Mouse (Mus musculus) myocyte (in vitro differentiated cells): ENCODE results near the gene Slc20a1. TPM values are rescaled to one million over a fixed set of nuclear protein-coding genes. Genes with fewer than 3 reads are reported as not detected.

Experiments
- H3K27me3 ChIP-seq: one replicate; pipeline ENCODE4 v1.6.1; 2011; ENCODE audit not compliant: control insufficient read depth, insufficient read depth, insufficient read length
- H3K36me3 ChIP-seq: one replicate; pipeline ENCODE4 v1.6.1; 2011; ENCODE audit not compliant: control insufficient read depth, insufficient read depth
- H3K4me2 ChIP-seq: one replicate; pipeline ENCODE4 v1.6.1; 2011; ENCODE audit warnings: low read depth, control low read depth
- H3K4me3 ChIP-seq: one replicate; pipeline ENCODE4 v1.5.1; 2011; ENCODE audit warnings: mild to moderate bottlenecking, control low read depth, moderate library complexity
- H3K79me2 ChIP-seq: one replicate; pipeline ENCODE4 v1.6.1; 2011; ENCODE audit not compliant: control insufficient read depth, insufficient read depth
- H3ac ChIP-seq: one replicate; pipeline ENCODE4 v1.6.1; 2011; ENCODE audit not compliant: control insufficient read depth, insufficient read length
- CEBPB ChIP-seq: IDR thresholded peaks from 2 replicates; pipeline ENCODE4 v1.6.1; 2011; ENCODE audit warnings: mild to moderate bottlenecking, moderate library complexity; ENCODE audit not compliant: poor library complexity, insufficient read depth, severe bottlenecking
- E2F4 ChIP-seq: IDR thresholded peaks from one replicate; pipeline ENCODE4 v1.6.1; 2011; ENCODE audit warnings: mild to moderate bottlenecking, control low read depth, moderate library complexity; ENCODE audit not compliant: insufficient read depth
- MAX ChIP-seq: IDR thresholded peaks from one replicate; pipeline ENCODE4 v1.6.1; 2011; ENCODE audit warnings: low read depth, mild to moderate bottlenecking, control low read depth
- MYOD1 ChIP-seq, 3 experiments: IDR thresholded peaks; one replicate each; pipeline ENCODE4 v1.6.1; 2011; ENCODE audit warnings: control low read depth in 2 of 3, low read depth in 2 of 3, mild to moderate bottlenecking in 2 of 3, moderate library complexity in 1 of 3; ENCODE audit not compliant: insufficient read length in 2 of 3, control insufficient read depth in 1 of 3
- MYOG ChIP-seq, 3 experiments: IDR thresholded peaks; one replicate each; pipeline ENCODE4 v1.6.1; 2011; ENCODE audit warnings: control low read depth in 2 of 3, low read depth in 2 of 3, mild to moderate bottlenecking in 2 of 3; ENCODE audit not compliant: insufficient read length in 2 of 3, control insufficient read depth in 1 of 3, insufficient read depth in 1 of 3
- POLR2A ChIP-seq: IDR thresholded peaks from one replicate; pipeline ENCODE4 v1.6.1; 2011; ENCODE audit warnings: low read depth, mild to moderate bottlenecking, control low read depth, moderate library complexity; ENCODE audit not compliant: insufficient read length
- POLR2AphosphoS2 ChIP-seq: IDR thresholded peaks from one replicate; pipeline ENCODE4 v1.6.1; 2011; ENCODE audit warnings: low read depth, control low read depth; ENCODE audit not compliant: insufficient read length
- REST ChIP-seq: IDR thresholded peaks from one replicate; pipeline ENCODE4 v1.6.1; 2011; ENCODE audit warnings: mild to moderate bottlenecking, control low read depth, moderate library complexity; ENCODE audit not compliant: insufficient read depth, insufficient read length
- SRF ChIP-seq: IDR thresholded peaks from one replicate; pipeline ENCODE4 v1.6.1; 2011; ENCODE audit warnings: low read depth; ENCODE audit not compliant: control insufficient read depth, insufficient read length
- TCF12 ChIP-seq: IDR thresholded peaks from one replicate; pipeline ENCODE4 v1.6.1; 2011; ENCODE audit warnings: mild to moderate bottlenecking, control low read depth; ENCODE audit not compliant: poor library complexity, insufficient read depth, severe bottlenecking
- TCF3 ChIP-seq: IDR thresholded peaks from one replicate; pipeline ENCODE4 v1.6.1; 2011; ENCODE audit warnings: low read depth, control low read depth; ENCODE audit not compliant: insufficient read length
- USF1 ChIP-seq: IDR thresholded peaks from one replicate; pipeline ENCODE4 v1.6.1; 2011; ENCODE audit warnings: low read depth, mild to moderate bottlenecking, control low read depth, moderate library complexity
- polyA plus RNA-seq: library from polyadenylated mRNA; unstranded; fragments of >200 nt; fragmentation: generic; extraction: Trizol; gene quantifications from one replicate; pipeline ENCODE4 v1.2.1, GENCODE M21; 2012; ENCODE audit warnings: missing spikeins

The Slc20a1 gene
- polyA plus RNA-seq, 1 experiment = 41.7 TPM

GRCm38 (mm10) chr2:129211255-129211654 is 12.7 kb downstream of the Slc20a1 start:
- Histone ChIP-seq H3K27me3 (no peaks in the 10 kb centered on the region), H3K36me3 (peaks cover 42% of the 10 kb centered on the region), H3K4me3 (no peak overlapping the region), H3K79me2 (peaks cover 9% of the 10 kb centered on the region), H3K4me2 (no peak overlapping the region), H3ac (no peak overlapping the region)
- TF ChIP-seq USF1 (no peak), TCF3 (no peak), MYOG (IDR thresholded peaks at IDR 0.05; ENCODE audit: control insufficient read depth in 1 of 3, insufficient read depth in 1 of 3, insufficient read length in 2 of 3, low read depth in 2 of 3) (no peak), MAX (no peak)

GRCm38 (mm10) chr2:129211957-129212356 is 13.4 kb downstream of the Slc20a1 start:
- H3K79me2 ChIP-seq = peaks cover 9% of the 10 kb centered on the region
- TF ChIP-seq CEBPB (no peak), USF1 (no peak), REST (no peak), SRF (no peak), POLR2A (no peak), TCF12 (no peak), TCF3 (no peak), POLR2AphosphoS2 (no peak), MYOG (IDR thresholded peaks at IDR 0.05; ENCODE audit: control insufficient read depth in 1 of 3, insufficient read depth in 1 of 3, insufficient read length in 2 of 3, low read depth in 2 of 3) (no peak), E2F4 (no peak), MYOD1 (IDR thresholded peaks at IDR 0.05; ENCODE audit: control insufficient read depth in 1 of 3, insufficient read length in 2 of 3, low read depth in 2 of 3) (no peak), MAX (no peak)
- no peak overlapping the region for H3K4me2 ChIP-seq
- peaks cover 42% of the 10 kb centered on the region for H3K36me3 ChIP-seq
- H3ac ChIP-seq = no peak overlapping the region
- H3K4me3 ChIP-seq = no peak overlapping the region
- no peaks in the 10 kb centered on the region for H3K27me3 ChIP-seq

- H3K4me3 ChIP-seq = no peak overlapping the region
- peaks cover 37% of the 10 kb centered on the region for H3K36me3 ChIP-seq
- peaks cover 6% of the 10 kb centered on the region for H3K79me2 ChIP-seq
- H3K4me2 ChIP-seq = no peak overlapping the region
- no peaks in the 10 kb centered on the region for H3K27me3 ChIP-seq
- TF ChIP-seq MYOG (IDR thresholded peaks at IDR 0.05; ENCODE audit: control insufficient read depth in 1 of 3, insufficient read depth in 1 of 3, insufficient read length in 2 of 3, low read depth in 2 of 3) = peak in 1 of 3 experiments; percentile 47
- TF ChIP-seq CEBPB = no peak
- TF ChIP-seq MYOD1 (IDR thresholded peaks at IDR 0.05; ENCODE audit: control insufficient read depth in 1 of 3, insufficient read length in 2 of 3, low read depth in 2 of 3) = peak in 1 of 3 experiments; percentile 26
- H3ac ChIP-seq = no peak overlapping the region
Measured at GRCm38 (mm10) chr2:129212566-129212965, 14.0 kb downstream of the Slc20a1 start.

- Histone ChIP-seq H3K4me2 (no peak overlapping the region), H3K79me2 (no peaks in the 10 kb centered on the region), H3K4me3 (no peak overlapping the region), H3K36me3 (peaks cover 17% of the 10 kb centered on the region), H3ac (no peak overlapping the region), H3K27me3 (no peaks in the 10 kb centered on the region)
- TF ChIP-seq POLR2AphosphoS2 (no peak), REST (no peak), CEBPB (no peak), USF1 (no peak), MYOD1 (IDR thresholded peaks at IDR 0.05; ENCODE audit: control insufficient read depth in 1 of 3, insufficient read length in 2 of 3, low read depth in 2 of 3) (no peak), POLR2A (no peak), SRF (no peak), MYOG (IDR thresholded peaks at IDR 0.05; ENCODE audit: control insufficient read depth in 1 of 3, insufficient read depth in 1 of 3, insufficient read length in 2 of 3, low read depth in 2 of 3) (no peak), MAX (no peak), TCF3 (no peak), TCF12 (no peak)
Measured at GRCm38 (mm10) chr2:129214774-129215173, 16.2 kb downstream of the Slc20a1 start.

- Histone ChIP-seq H3K27me3 (no peaks in the 10 kb centered on the region), H3K36me3 (no peaks in the 10 kb centered on the region), H3K4me3 (no peak overlapping the region), H3K79me2 (no peaks in the 10 kb centered on the region), H3K4me2 (no peak overlapping the region), H3ac (no peak overlapping the region)
- no peak for TF ChIP-seq USF1
- TF ChIP-seq MYOD1 (IDR thresholded peaks at IDR 0.05; ENCODE audit: control insufficient read depth in 1 of 3, insufficient read length in 2 of 3, low read depth in 2 of 3) = no peak
- no peak for TF ChIP-seq CEBPB
- no peak for TF ChIP-seq TCF12
- TF ChIP-seq SRF = no peak
- TF ChIP-seq MAX = no peak
- no peak for TF ChIP-seq POLR2A
- TF ChIP-seq TCF3 = no peak
- no peak for TF ChIP-seq POLR2AphosphoS2
Measured at GRCm38 (mm10) chr2:129217612-129218185, 19.1 kb downstream of the Slc20a1 start.
